Mouse (Mus musculus) forebrain, embryonic 11.5 days (tissue): ENCODE data around the gene Ric8b. TPM values are rescaled to one million over a fixed set of nuclear protein-coding genes. Genes with fewer than 3 reads are reported as not detected.

Experiments used
- ATAC-seq: fragments of 200-750 bp; cut with Nextera tagmentation; replicated peaks from 2 replicates; pipeline ENCODE4 v1.8.0; 2017; ENCODE audit warnings: moderate TSS enrichment; ENCODE audit not compliant: low FRiP score
- DNase-seq: peaks from one replicate; pipeline ENCODE4 v3.0.0-alpha.2; 2017; ENCODE audit warnings: low spot score
- H3K27ac ChIP-seq: fragments of 300-500 bp; sonication (generic); 2 replicates; pipeline ENCODE4 v1.5.1; 2014; ENCODE audit warnings: low read depth, low read length
- H3K27me3 ChIP-seq: fragments of 300-500 bp; sonication (generic); 2 replicates; pipeline ENCODE4 v1.6.1; 2014; ENCODE audit warnings: mild to moderate bottlenecking, low read length, mixed read lengths; ENCODE audit not compliant: control insufficient read depth, insufficient read depth
- H3K36me3 ChIP-seq: fragments of 300-500 bp; sonication (generic); 2 replicates; pipeline ENCODE4 v1.6.1; 2014; ENCODE audit warnings: mild to moderate bottlenecking, low read length, moderate library complexity, mixed read lengths; ENCODE audit not compliant: control insufficient read depth, insufficient read depth
- H3K4me1 ChIP-seq: fragments of 300-500 bp; sonication (generic); replicated peaks from 2 replicates; pipeline ENCODE4 v1.6.1; 2014; ENCODE audit warnings: low read length, mixed read lengths; ENCODE audit not compliant: control insufficient read depth, insufficient read depth
- H3K4me2 ChIP-seq: fragments of 300-500 bp; sonication (generic); 2 replicates; pipeline ENCODE4 v1.6.1; 2014; ENCODE audit warnings: low read depth, mild to moderate bottlenecking, low read length, moderate library complexity, mixed read lengths; ENCODE audit not compliant: severe bottlenecking
- H3K4me3 ChIP-seq: fragments of 300-500 bp; sonication (generic); 2 replicates; pipeline ENCODE4 v1.5.1; 2014; ENCODE audit warnings: low read depth, low read length
- H3K9ac ChIP-seq: fragments of 300-500 bp; sonication (generic); 2 replicates; pipeline ENCODE4 v1.6.1; 2014; ENCODE audit warnings: low read length
- H3K9me3 ChIP-seq: fragments of 300-500 bp; sonication (generic); 2 replicates; pipeline ENCODE4 v1.6.1; 2016; ENCODE audit warnings: low read length, mixed read lengths; ENCODE audit not compliant: control insufficient read depth
- WGBS: fragments of 180-500 bp; shearing (Covaris S2); extraction: QIAGEN DNeasy Blood & Tissue Kit; methylation state at CpG from one replicate; pipeline ENCODE4 v1.1.7; 2014; 5-methylcytosine and 5-hydroxymethylcytosine counted together
- polyA plus RNA-seq: library from polyadenylated mRNA; unstranded; fragments of >200 nt; fragmentation: Nextera tagmentation; extraction: Ambion mirVana; gene quantifications from 2 replicates; pipeline ENCODE4 v1.2.1, GENCODE M21; 2014

Gene Ric8b
- polyA plus RNA-seq, 1 experiment from 2014 or later, result 22.4 TPM

DNA sequence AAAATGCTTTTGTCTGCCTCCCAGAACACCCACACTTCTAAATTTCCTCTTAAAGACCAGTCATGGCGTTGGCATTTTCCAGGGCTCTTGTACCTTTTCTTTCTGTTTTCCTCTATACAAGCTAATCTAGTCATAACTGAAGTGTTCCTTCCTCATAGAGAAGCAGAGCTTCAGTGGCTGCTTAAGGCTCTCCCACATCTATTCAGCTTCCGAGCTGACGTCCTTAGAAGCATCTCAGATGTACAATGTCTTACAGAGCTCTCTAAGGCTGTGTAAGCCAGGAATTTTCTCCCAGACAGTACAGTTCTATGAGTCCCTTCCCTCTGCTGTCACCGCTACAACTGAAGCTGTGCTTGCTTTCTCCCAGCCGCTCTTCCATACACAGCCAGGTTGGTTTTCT is 21.5 kb downstream of the Ric8b start:
- Histone ChIP-seq H3K4me1 (no peaks in the 10 kb centered on the region), H3K9ac (no peak overlapping the region), H3K9me3 (no peaks in the 10 kb centered on the region), H3K4me2 (no peak overlapping the region), H3K36me3 (no peaks in the 10 kb centered on the region), H3K27me3 (no peaks in the 10 kb centered on the region), H3K4me3 (no peak overlapping the region), H3K27ac (no peak overlapping the region)
- DNase-seq (no peak), ATAC-seq (no peak)
- 87% methylated on average over 5 of the region's 5 CpGs for WGBS

- Histone ChIP-seq H3K9ac (no peak overlapping the region), H3K27ac (no peak overlapping the region), H3K4me1 (no peaks in the 10 kb centered on the region), H3K4me3 (no peak overlapping the region), H3K4me2 (no peak overlapping the region), H3K27me3 (no peaks in the 10 kb centered on the region), H3K9me3 (no peaks in the 10 kb centered on the region), H3K36me3 (no peaks in the 10 kb centered on the region)
- DNase-seq, result no peak
- ATAC-seq, result no peak
- WGBS, result 91% methylated on average over 1 of the region's 1 CpGs
These were observed 22.9 kb downstream of the Ric8b start for GRCm38 (mm10) chr10:84940356-84940755.

GRCm38 (mm10) chr10:84945692-84946091 is 28.3 kb downstream of the Ric8b start:
- Histone ChIP-seq H3K27ac (no peak overlapping the region), H3K36me3 (no peaks in the 10 kb centered on the region), H3K9ac (no peak overlapping the region), H3K4me3 (no peak overlapping the region), H3K4me2 (no peak overlapping the region), H3K9me3 (no peaks in the 10 kb centered on the region), H3K4me1 (no peaks in the 10 kb centered on the region), H3K27me3 (no peaks in the 10 kb centered on the region)
- WGBS, result 94% methylated on average over 3 of the region's 3 CpGs
- no peak for DNase-seq
- no peak for ATAC-seq

- no peak overlapping the region for H3K4me3 ChIP-seq
- WGBS, result 86% methylated on average over 8 of the region's 8 CpGs
- no peaks in the 10 kb centered on the region for H3K36me3 ChIP-seq
- no peak overlapping the region for H3K4me2 ChIP-seq
- DNase-seq (no peak), ATAC-seq (no peak)
- H3K4me1 ChIP-seq, result no peaks in the 10 kb centered on the region
- H3K9ac ChIP-seq, result no peak overlapping the region
- H3K9me3 ChIP-seq, result no peaks in the 10 kb centered on the region
- no peaks in the 10 kb centered on the region for H3K27me3 ChIP-seq
- no peak overlapping the region for H3K27ac ChIP-seq
These were observed 31.7 kb downstream of the Ric8b start for GRCm38 (mm10) chr10:84948970-84949683.

DNA sequence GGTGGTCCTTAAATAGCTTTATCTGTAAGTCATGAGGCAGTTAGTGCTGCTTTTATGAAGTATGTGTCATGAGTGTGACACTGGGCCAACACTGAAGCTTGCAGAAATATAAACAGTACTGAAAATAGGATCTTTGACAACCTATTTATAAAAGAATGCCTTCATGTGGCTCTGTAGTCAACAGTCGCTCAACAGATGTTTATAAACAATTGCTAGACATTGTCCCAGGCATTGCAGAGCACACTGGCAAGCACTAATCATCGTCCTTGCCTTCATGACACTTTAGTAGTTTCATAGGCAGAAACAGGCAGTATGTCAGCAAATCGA is 32.2 kb downstream of the Ric8b start:
- no peak for ATAC-seq
- 90% methylated on average over 3 of the region's 3 CpGs for WGBS

GRCm38 (mm10) chr10:84950384-84950783 is 33.0 kb downstream of the Ric8b start:
- no peak for DNase-seq
- Histone ChIP-seq H3K36me3 (no peaks in the 10 kb centered on the region), H3K4me3 (no peak overlapping the region), H3K27me3 (no peaks in the 10 kb centered on the region), H3K27ac (no peak overlapping the region), H3K9ac (no peak overlapping the region), H3K4me1 (no peaks in the 10 kb centered on the region), H3K4me2 (no peak overlapping the region), H3K9me3 (no peaks in the 10 kb centered on the region)
- ATAC-seq, result no peak
- WGBS, result 76% methylated on average over 4 of the region's 4 CpGs

More for the DNA sequence above, 32.2 kb downstream of the Ric8b start:
- Histone ChIP-seq H3K4me1 (no peaks in the 10 kb centered on the region), H3K4me3 (no peak overlapping the region), H3K4me2 (no peak overlapping the region), H3K36me3 (no peaks in the 10 kb centered on the region), H3K9me3 (no peaks in the 10 kb centered on the region), H3K27me3 (no peaks in the 10 kb centered on the region), H3K27ac (no peak overlapping the region), H3K9ac (no peak overlapping the region)
- no peak for DNase-seq

- Histone ChIP-seq H3K27ac (no peak overlapping the region), H3K27me3 (no peaks in the 10 kb centered on the region), H3K4me2 (no peak overlapping the region), H3K9me3 (no peaks in the 10 kb centered on the region), H3K4me3 (no peak overlapping the region), H3K9ac (no peak overlapping the region), H3K4me1 (no peaks in the 10 kb centered on the region), H3K36me3 (no peaks in the 10 kb centered on the region)
- DNase-seq (no peak), ATAC-seq (no peak)
- WGBS, result 94% methylated on average over 10 of the region's 10 CpGs
These were observed 36.8 kb downstream of the Ric8b start for GRCm38 (mm10) chr10:84954236-84954635.

DNA sequence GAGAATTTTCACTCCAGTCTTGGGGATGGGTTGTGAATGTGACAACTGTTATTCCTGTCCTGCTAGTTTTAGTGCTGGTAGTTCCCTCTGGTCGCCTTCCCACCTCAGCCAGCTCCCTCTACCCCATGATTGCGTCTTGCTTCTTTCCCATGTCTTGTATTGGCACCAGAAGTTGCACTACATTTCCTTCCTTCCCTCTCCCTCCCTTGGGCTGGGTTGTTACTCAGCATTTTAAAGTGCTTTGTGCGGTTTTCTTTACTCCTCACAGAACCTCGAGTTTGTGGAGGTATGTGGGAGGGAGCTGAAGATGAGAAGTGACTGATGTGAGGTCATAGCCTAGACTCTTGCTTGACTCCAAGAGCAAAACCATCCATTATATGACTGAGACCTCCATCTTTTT is 38.8 kb downstream of the Ric8b start:
- Histone ChIP-seq H3K27ac (no peak overlapping the region), H3K4me1 (no peaks in the 10 kb centered on the region), H3K36me3 (no peaks in the 10 kb centered on the region), H3K27me3 (no peaks in the 10 kb centered on the region), H3K4me3 (no peak overlapping the region), H3K9me3 (no peaks in the 10 kb centered on the region), H3K4me2 (no peak overlapping the region), H3K9ac (no peak overlapping the region)
- ATAC-seq (no peak), DNase-seq (no peak)
- WGBS, result 79% methylated on average over 4 of the region's 4 CpGs

GRCm38 (mm10) chr10:84958597-84958996 is 41.2 kb downstream of the Ric8b start:
- Histone ChIP-seq H3K27me3 (no peaks in the 10 kb centered on the region), H3K4me3 (no peak overlapping the region), H3K27ac (no peak overlapping the region), H3K36me3 (no peaks in the 10 kb centered on the region), H3K4me2 (no peak overlapping the region), H3K9ac (no peak overlapping the region), H3K9me3 (no peaks in the 10 kb centered on the region), H3K4me1 (no peaks in the 10 kb centered on the region)
- ATAC-seq (no peak), DNase-seq (no peak)
- WGBS, result 92% methylated on average over 2 of the region's 2 CpGs
